ENCODE assay signal across 13 mouse cellular contexts in genomic region chr9:63722918-63723317, GRCm38 (mm10).
"Had no signal": no experiment of that assay in that cellular context is flagged by ENCODE, and none has a peak within 500 bp of the region (broad histone marks: within the 10 kb centered on the region; RNA-seq: fewer than 3 reads in every experiment).

No protein-coding gene starts in this region.

- DNase-seq: kidney, postnatal 10 days; kidney, postnatal 4 days; left cerebral cortex, postnatal 4 days; lung, adult 18-20 months; lung, postnatal 10 days; right cerebral cortex, postnatal 14 days; thymus, adult 18-20 months; thymus, postnatal 14 days had no signal

- H3K4me2 ChIP-seq: limb, embryonic 13.5 days; midbrain, embryonic 12.5 days had no signal

- H3K36me3 ChIP-seq: midbrain, embryonic 12.5 days had no signal

- H3K9me3 ChIP-seq: limb, embryonic 13.5 days; midbrain, embryonic 12.5 days had no signal

- H3K27ac ChIP-seq: layer of hippocampus, adult 2 months; limb, embryonic 13.5 days; liver, embryonic 14.5 days; midbrain, embryonic 12.5 days had no signal

- ATAC-seq: midbrain, embryonic 16.5 days had no signal

- H3K4me3 ChIP-seq: layer of hippocampus, adult 2 months; limb, embryonic 13.5 days; midbrain, embryonic 12.5 days had no signal

- H3K27me3 ChIP-seq: limb, embryonic 13.5 days; midbrain, embryonic 12.5 days had no signal

- H3K9ac ChIP-seq: limb, embryonic 13.5 days; liver, embryonic 14.5 days; midbrain, embryonic 12.5 days had no signal
